Mouse (Mus musculus) cerebellum, adult 18-20 months (tissue): ENCODE measurements around the gene Bmp5.
"Not testable (repeated sequence)": the region's sequence is repeated elsewhere in the genome, so short reads cannot be mapped to it uniquely, and the experiment has no call there.

ENCODE experiments used
- DNase-seq, 2 experiments: peaks; one replicate each; pipeline ENCODE4 v3.0.0; 2021

The Bmp5 gene

DNA sequence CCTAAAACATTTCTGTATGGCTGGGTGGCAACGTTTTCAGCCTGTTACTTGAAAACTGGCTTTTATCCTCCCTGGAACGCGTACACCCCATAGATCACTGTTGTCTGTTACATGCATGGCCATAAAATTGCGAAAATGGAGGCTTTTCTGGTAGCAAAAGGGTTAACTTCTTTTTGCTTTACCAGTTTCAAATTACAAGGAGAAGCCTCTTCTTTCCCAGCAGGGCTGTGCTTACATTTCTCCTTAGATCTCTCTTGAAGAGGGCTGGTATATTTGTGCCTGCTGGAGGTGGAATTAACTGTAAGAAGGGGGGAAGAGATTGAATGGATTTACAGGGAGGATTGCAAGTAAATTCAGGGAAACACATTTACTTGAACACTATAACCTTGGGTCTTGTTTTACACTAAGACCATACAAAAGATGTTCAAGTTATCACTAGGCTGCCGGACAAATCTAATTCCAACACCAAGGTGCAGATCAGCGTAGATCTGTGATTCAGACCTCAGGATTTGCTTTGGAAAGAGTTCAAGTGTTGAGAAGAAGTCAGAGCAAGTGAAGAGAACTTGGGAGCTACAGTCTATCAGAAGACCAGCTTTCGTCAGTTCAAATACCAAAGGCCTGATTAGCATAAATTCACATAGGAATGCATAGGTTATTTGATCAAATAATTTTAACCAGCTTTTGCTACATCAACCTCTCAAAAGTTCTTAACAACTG lies at the start of gene Bmp5:
Bmp5 (plus strand) TSS at position 236 of the 717 bp plus-strand sequence.
- DNase-seq = peak in 1 of 2 experiments; percentile 21

DNA sequence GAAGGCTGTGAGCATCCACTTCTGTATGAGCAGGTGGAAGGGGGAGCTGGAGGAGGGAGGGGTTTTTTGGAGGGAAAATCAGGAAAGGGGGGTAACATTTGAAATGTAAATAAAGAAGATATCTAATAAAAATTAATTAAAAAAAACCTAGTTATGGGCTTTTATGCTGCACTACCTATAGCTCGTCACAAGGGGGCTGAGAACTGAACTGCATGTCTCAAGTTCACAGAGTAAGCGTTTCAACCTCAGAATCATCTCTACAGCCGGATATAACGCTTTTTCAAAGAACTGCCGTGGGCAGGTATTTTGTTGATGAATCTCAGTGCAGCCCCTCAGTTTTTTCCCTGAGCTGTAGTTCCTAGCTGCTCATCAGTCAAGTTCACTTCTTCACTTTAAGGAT lies 15.1 kb upstream of the Bmp5 start:
- DNase-seq = peak; percentile 16 to 35

DNA sequence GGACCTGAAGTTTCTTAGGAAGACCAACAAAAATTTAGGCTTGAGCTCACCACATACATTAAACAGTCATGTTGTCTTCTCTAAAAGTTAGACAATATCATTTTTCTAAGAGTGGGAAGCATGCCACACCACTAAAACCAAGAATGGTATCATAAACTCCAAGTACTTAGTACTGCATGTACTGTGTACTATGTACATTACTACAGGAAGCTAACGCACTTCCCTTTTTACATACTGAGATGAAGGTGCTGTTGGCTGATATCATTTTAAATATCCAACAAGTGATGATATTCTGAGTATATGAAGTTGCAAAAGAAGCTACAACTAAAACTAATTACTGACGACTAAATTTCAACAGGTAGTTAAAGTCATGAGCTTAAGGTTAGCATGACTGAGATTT lies 13.6 kb upstream of the Bmp5 start:
- no peak for DNase-seq

DNA sequence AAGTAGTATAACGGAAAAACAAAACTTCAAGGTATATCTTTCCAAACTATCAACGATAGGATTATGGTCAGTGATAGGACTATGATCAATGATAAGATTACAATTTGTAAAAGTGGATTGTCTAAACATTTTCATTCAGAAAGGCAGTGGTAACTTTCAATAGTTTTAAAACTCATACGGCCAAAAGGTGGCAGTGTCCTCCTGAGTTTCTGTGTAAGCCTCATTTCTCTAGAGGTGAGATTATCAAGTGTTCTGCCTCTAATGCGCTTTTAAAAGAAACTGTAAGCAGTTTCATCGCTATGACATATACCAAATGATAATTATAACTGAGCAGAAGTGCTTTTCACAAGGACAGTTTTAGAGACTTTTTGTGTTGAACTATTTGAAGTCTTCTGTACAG lies 12.7 kb upstream of the Bmp5 start:
- peak; percentile 48 to 49 for DNase-seq

DNA sequence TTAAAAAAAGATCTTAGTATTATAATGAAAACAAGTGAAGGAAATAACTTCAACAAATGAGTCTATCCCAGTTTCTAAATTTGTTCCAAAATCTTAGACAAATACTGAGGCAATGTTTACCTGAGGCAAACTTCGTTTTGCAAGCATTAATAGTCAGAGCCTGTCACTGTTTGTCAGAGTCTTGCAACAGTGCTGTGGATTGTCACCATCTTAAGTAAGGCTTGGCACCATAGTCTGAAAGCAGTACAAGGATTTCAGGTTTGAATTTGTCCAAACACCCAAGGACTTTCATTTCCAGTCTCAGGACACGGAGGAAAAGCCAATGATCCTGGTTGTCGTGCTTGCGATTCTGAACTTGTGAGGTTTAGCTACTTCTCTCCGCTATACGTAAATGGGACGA lies 10.4 kb upstream of the Bmp5 start:
- no peak for DNase-seq

DNA sequence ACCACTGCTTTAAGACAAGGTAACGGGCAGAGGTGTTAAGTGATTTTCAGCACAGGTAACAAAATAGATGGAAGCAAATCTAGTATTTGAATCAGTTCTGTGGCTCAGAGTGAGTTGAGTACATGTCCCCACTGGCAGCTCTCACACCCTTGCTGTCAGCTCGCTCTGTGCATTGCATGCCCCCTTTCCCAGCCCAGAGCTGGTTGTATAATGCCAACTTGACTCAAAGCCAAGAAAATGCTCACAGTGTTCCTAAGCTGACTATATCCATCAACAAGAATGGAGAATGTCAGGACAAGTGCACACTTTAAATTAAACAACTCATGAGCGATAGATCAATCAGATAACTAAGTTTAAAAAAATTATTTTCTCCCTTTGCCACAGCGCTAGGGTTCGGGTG lies 8.6 kb upstream of the Bmp5 start:
- no peak for DNase-seq

DNA sequence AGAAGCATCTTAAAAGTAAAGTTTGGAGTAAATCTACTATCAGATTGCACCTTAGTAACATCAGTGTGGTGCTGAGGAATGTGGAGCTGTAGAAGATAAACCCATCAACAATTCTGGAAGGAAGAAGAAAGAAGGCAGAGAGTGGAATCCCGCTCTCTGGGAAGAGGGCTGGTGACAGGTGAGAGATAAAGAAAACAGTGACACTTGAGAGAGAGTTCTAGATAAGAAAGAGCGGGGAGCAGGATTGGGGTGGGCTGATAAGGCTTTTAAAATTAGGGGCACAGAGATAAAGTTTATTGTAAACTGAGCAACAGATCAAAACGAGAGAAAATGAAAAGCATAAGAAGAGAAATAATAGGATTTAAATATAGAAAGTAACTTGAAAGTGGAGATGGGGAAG lies 6.1 kb upstream of the Bmp5 start:
- DNase-seq = no peak

DNA sequence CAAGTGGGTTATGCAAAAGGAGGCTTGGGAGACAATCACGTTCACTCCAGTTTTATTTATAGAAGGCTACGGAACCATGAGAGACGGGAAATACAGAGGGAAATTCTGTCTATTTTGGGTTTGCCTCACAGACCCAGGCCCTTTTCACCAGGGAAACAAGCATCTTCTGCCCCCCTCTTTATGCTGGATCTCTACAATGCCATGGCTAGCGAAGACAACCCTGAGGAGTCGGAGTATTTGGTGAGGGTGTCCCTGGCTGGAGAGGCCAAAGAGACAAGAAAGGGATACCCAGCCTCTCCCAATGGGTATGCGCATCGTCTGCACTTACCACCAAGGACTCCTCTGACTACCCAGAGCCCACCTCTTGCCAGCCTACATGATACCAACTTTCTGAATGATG lies 989 bp downstream of the Bmp5 start:
- peak; percentile 16 to 37 for DNase-seq

DNA sequence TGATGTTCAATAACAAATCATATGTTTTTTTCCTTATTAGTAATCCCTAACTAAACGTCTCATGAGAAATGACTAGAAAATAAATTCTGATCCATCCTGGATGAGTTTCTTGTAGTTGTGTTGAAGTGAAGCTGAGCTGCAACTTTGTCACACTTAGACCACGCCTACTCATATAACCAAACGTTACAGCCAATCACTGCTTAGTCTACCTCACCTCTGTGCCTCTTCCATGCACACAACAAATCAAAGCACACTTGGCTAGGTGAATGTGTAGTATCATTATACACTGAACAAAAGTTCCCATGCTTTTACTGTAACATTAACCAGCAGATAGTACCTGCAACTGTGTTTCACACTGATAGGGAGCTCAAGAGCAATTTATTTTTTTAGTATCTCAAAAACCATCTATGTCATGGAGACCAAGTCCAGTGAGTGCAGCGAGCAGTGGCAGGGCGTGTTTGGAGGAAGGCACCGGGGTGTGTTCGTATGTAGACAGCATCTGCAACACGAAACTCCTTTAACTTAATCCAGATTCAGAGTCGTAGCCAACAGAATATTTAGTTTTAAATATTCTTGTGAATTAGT lies 3.7 kb downstream of the Bmp5 start:
- DNase-seq = peak; percentile 25 to 37

DNA sequence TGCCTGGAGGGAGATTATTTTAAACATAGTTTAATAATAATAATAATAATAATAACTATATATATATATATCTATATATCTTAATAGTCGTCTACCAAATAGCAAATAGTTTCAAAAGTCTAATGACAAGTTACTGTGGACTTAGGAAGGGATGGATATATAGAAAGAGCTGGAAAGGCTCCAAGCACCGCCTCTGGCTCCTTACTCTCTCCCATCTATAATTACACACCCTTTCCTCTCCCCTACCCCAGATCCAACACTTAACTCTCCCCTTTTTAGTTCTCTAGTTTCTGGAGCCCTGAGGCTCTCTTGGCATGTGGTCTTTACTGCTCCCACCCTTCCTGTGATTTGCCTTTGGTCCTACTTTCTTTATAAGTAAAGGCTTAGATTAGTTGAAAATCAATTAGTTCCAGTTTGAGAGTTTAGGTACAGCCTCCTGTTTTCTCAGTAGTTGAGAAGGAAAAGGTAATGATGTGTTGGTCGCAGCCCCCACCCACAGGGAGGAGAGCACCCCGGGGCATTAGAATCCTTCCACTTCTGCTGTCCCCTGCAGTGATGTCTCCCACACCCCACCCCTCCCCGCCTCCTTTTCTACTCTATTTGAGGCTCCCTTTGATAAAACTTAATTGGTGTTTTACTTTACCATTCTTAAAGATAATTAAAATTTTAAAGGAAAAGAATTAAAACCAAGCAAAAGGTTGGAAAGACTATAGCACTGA lies 5.6 kb downstream of the Bmp5 start:
- no peak for DNase-seq

DNA sequence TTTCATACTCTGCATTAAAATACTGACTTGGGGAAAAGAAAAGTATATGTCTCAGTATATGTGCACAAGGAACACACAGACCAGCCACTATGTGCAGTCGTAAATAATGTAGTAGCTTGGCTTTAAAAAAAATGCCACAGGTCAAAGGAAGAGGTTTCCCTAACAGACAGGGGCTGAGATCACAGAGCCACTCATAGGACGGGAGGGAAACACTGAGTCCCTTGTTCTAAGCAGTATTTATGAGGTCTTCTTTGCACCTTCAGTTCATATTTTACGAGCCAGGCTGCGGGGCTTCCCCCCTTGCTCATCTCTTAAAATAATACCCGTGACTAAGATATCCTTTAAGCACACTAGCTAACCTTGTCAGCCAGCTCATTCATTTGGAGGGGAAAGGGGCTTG lies 6.4 kb downstream of the Bmp5 start:
- peak in 1 of 2 experiments; percentile 18 for DNase-seq

DNA sequence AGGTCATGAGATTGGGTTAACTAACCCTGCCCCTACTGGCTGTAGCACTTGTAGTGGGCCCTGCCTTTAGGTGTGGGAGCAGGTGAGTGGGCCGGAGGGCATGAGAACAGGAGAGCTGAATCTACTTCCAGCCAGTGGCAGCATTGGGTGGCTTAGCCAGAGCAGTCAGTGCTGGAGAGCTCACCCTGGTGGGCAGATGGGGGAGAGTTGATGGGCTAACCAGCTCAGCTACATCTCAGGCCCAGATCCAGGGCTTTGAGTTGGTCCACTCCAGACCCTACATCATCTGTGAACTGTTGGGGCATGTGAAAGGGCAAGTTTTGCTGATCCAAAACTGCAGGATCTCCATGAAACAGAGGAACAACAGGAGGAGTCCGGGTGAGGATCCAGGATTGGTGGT lies 8.4 kb downstream of the Bmp5 start:
- peak in 1 of 2 experiments; percentile 18 for DNase-seq

DNA sequence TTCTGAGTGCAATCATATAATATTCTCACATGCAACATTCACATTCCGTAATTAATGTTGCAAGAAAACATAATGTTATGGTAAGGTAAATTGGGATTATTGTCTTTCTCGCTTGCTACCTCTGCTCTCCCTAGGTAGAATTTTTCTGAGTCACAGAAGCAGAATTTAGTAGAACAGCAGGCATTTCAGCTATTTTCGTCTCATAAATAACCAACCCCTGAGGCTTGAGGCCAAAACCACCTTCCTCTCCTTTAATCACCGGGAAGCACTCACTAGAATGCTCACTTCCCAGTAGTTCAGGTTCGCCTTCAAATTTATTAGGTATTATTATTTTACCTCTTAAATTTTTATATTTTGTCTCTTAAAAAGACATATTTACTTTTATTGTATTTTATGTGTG lies 10.8 kb downstream of the Bmp5 start:
- DNase-seq = peak; percentile 54 to 67

DNA sequence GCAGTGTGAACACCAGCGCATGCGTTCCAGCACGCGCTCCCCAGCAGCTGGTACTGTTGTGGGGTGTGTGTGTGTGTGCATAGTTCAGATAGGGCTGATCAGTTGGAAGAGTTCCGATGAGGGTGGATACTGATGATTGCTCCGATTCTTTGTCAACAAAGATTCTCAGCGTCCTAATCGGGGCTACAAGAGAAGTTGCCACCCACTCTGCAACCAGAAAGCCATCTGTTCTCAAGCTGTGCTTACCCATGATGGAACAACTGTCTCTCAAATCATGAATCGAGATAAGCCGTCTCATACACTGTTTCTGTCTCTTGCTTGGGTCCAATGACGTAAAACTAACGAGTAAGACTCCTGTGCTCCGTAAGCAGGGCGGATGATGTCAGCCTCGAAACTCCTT lies 12.0 kb downstream of the Bmp5 start:
- DNase-seq = peak in 1 of 2 experiments; percentile 26

DNA sequence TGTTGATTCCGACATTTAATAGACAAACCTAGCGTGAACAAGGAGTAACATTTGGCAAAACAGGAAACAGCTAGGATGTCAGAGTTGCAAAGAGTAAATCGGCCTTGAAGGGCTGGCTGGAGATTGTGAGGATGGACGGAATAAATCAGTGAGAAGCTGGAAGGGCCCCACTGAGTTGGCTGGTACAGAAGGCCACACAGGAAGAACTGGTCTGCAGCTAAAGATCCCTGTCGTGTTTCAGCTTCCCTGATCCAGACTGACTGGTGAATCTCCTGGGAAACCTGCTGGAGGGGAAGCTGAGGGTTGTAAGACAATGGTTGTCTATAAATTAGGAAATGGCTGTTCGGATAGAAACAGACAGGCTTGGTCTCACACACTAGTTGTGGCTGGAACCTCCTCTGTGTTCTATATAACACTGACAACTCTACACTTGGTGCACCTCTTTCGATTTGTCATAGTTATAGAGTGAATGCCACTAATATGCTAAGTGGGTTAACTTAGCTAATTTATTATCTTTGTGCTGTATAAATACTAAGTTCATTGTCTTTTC lies 14.8 kb downstream of the Bmp5 start:
- peak; percentile 27 to 42 for DNase-seq

DNA sequence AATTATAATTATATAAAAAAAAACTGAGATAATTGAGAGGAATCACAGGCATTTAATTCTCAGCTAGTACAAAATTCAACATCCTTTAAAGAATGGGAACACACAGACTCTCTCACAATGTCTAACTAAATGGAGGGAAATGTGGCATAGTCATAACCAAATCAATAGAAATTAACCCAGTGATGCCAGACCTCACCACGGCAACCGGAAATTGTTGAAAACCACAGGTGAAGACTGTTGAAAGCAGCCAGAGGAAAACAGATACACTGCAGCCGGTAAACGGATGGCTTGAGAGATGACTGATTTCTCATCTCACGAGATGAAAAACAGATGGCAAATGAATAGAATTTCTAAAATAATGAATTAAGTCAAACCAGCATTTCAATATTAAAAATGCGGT lies 29.8 kb downstream of the Bmp5 start:
- DNase-seq = no peak

DNA sequence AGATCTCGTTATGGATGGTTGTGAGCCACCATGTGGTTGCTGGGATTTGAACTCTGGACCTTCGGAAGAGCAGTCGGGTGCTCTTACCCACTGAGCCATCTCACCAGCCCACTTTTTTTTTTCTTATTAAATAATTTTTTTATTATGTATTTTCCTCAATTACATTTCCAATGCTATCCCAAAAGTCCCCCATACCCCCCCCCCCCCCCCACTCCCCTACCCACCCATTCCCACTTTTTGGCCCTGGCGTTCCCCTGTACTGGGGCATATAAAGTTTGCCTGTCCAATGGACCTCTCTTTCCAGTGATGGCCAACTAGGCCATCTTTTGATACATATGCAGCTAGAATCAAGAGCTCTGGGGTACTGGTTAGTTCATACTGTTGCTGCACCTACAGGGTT lies 33.0 kb downstream of the Bmp5 start:
- DNase-seq = not testable (repeated sequence)

DNA sequence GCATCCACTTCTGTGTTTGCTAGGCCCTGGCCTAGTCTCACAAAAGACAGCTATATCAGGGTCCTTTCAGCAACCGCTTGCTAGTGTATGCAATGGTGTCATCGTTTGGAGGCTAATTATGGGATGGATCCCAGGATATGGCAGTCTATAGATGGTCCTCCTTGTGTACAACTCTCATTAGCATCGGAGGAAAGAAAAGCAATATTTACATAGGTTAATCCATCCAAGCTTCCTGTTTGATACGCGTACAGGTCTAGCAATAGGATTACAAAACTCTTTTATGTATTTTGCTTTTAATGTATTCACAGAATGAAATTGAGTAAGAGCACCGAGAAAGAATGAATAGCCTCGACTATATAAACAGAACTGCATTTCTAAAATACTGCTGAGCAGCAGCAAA lies 33.5 kb downstream of the Bmp5 start:
- DNase-seq = no peak

DNA sequence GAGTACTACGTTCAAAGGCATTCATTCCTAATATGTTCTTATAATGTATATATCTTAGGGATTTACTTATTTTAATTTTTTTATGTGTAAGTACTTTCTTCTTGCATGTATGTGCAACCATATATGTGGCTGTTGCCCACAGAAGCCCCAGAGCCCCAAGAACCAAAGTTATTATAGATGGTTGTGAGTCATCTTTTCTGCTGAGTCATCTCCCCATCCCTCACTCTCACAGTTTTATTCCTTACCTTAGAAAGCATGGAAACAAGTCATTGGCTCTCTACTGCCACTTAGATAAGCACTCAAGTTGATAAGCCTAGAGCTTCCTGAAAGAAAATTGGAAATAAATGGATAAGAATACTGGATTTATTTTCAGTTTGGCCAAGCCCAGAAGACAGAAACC lies 40.0 kb downstream of the Bmp5 start:
- no peak for DNase-seq

DNA sequence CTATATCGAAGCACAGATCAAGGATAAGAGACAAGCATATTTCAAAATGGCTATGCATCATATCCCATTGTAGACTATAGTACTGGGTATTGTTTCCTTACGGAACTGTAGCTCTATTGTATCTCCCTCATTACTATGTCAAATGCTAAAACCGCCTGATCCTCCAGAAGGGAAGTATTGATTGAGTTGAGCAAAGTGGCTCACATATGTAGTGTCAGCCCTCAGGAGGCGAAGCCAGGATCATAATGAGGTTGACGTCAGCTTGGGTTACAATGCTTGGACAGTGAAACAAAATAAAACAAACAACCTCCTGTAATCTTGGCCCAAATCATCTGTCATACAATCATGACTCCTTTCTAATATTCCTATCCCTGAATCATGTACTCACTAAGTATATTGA lies 43.2 kb downstream of the Bmp5 start:
- DNase-seq = no peak

DNA sequence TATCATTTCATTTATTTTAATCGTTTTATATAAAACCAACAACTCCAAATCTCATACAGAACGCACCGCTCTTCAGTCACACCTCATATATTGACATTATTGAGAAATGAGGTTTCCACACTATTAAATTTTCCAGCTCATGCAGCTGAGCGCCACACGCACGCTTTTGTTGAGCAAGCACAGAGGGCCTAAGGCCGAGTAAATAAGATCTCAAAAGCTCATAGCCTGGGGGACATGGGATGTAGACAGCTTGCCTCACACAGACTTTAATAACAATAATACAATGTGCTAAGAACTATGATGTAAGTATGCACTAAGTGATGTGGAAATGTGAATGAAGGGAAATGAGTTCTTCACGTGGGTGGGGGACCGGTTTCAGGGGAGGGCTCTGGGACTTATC lies 57.3 kb downstream of the Bmp5 start:
- no peak for DNase-seq

DNA sequence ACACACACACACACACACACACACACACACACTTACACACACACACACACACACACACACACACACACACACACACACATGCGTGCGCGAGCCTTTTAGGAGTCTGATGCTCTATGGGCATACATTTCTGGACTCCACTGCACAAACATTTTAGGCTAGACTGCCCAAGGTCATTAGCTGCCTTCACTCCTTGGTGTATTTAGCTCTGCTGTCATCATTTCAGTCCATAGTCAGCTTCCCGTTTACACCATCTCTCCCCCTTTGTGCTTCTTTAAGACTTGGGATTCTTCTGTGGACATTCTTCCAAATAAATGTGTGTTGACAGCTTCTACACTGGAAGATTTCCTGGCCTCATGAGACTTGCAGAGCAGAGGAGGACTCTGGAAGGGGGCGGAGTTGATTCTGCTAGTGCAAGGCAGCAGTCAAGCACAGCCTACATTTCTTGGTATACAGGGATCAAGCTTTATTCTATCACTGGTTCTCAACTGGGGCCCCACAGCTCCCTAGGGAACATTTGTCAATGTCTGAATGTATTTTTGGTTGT lies 58.1 kb downstream of the Bmp5 start:
- DNase-seq = no peak

DNA sequence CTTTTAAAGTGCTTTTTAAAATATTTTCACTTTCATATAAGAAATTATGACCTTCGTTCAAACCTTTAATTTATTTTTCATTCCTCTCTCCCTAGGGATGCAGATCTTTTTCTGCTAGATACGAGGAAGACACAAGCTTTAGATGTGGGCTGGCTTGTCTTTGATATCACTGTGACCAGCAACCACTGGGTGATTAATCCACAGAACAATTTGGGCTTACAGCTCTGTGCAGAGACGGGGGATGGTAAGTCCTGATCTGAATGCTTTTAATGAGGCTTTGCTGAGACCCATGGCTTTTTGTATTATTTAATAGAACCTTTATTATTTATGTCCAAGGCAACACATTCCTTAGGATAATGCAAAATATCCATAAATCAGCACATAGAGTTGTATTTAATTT lies 64.3 kb downstream of the Bmp5 start:
- DNase-seq = no peak

DNA sequence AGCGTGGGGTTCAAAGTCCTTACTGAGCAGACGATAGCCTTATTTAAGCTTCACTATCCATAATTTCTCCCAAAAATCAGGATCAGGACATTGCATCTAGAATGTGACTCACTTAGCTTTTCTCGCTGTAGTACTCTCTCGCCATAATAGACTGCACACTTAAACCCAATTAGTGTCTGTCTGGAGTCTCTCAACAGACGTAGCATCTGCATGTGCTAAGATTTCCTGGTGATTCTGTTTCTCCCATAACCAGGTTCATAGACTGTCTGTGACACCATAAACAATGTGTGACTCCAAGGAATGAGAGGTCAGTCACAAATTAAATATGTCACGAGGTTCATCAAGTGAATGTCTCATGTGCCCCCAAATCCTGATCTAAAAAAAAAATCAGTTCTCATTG lies 65.7 kb downstream of the Bmp5 start:
- DNase-seq = no peak
